Mouse (Mus musculus): ENCODE data around the gene Taf3. TPM values are rescaled to one million over a fixed set of nuclear protein-coding genes. Genes with fewer than 3 reads are reported as not detected.
A peak's percentile ranks its signal among the peaks of the same experiment; 100 is the strongest.

Taf3 gene
- polyA plus RNA-seq, 2 experiments from 2014 or later: 16.5 to 17.0 TPM

DNA sequence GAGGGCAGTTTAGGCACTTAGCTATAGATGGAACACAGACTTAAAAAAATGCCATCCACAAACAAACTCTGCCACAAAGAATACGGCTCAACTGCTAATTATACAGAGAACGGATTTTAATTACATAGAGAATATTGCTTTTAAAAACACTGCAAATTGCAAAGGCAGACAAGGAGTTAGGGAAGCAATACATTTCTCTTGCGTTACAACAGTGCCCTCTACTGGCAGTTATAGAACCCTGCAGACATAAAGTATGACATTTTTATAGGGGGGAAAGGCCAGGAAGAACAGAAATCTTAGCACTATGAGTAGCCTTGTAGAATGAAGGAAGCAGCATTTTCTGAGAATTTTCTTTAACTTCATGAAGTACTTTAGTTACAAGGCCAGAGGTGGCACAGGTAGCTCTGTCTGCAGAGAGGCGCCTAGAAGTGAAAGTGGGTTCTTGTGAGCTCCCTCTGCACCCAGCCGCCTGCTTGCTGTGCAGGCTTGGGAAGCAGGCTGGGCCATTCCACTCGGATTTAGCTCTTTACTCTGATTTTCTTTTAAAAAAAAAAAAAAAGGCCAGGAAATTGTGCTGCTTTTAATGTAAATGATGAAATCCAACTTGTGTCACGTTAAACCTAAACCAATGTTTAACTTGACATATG, 38.0 kb downstream of the Taf3 start:
- ATAC-seq: peak; percentile 80

DNA sequence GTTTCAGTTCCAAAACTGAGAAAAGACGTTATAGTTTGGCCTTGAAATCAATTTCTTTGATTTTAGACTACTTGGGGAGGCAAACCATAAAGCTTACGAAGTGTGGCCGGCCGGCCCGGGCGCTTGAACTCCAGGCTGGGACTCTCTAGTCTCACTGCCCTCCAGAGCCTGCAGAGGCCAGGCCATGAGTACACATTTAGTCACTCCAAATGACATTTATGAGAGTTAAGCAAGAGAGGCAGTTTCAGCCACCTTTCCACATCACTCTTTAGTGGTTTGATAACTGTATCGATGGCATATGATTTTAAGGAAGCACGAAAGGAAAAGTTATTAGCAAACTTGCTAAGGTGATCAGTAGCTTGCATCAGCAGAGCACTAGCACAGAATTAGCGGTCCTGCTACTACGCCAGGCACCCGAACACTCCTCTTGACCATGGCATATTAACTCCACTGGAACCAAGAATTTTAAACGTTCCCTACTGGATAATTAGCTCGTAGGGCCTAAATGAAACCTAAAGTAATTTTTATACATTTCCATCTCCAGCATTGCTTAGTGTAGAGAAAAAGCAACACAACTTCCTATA, 38.6 kb downstream of the Taf3 start:
- ATAC-seq: no peak

DNA sequence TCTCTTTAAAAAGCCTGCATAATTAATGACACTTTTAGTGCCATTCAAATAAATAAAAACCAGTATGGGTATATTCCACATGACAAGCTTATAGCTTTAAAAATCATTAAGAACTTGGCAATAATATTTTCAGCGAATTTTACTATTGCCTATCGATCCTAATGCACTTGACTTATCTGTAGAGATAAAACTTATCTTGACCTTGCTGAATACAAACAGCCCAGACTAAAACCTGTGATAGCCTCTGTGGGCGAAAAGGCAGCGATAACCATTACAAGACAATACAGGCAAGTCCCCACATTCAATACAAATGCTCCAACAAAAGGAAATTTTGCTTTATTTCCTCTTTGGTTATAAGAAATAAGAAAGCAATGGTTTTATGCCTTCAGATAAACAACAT, 39.8 kb downstream of the Taf3 start:
- no peak for ATAC-seq

- ATAC-seq: no peak
These were observed 43.3 kb downstream of the Taf3 start for GRCm38 (mm10) chr2:10004960-10005621.

- no peak for ATAC-seq
These were observed 45.0 kb downstream of the Taf3 start for GRCm38 (mm10) chr2:10003358-10003757.

- no peak for ATAC-seq
These were observed 46.8 kb downstream of the Taf3 start for GRCm38 (mm10) chr2:10001591-10001990.

DNA sequence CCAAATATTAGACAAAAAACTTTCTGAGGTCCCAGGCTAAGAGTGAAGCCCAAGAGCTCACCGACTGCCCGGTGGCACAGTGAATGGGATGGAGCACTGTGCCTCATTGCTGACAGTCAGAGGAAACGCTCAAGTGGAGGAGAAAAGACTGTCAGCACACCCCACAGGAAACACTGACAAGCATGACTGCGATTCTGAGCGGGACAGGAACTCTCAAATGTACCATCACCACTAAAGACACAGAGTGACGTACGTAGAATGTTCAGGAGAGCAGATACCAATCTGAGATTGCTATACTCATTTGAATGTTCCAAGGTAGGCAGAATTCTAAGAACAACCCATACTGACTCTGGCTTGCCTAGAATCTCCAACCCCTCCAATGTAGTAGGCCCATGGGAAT, 50.9 kb downstream of the Taf3 start:
- ATAC-seq: peak; percentile 98

GRCm38 (mm10) chr2:9996111-9996510, 52.3 kb downstream of the Taf3 start:
- ATAC-seq: no peak

DNA sequence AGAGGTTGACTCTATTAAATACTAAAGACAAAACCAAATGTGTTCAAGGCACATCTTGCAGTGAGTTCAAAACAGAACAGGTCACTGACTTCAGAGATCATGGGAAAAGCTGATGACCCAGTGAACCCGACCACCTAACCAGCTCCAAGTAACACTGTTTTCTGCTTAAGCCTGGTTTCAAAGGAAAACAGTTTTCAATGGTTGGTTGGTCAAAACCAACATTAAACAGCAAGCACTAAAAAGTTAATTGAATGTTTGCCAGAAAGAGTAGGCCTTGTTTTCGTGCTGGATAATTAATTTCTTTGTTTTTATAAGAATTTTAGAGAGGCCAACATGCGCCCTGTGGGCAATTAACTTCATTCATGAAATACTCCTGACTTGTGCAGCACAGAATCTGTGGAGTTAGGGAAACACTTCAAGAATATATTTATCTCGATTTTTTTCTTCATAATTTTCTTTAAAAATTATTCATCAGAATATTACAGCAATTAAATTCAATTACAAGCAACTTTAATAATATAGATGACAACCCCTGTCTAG, 57.6 kb downstream of the Taf3 start:
- ATAC-seq: no peak

GRCm38 (mm10) chr2:9989649-9990547, 58.5 kb downstream of the Taf3 start:
- no peak for ATAC-seq

- ATAC-seq: no peak
These were observed 60.1 kb downstream of the Taf3 start for GRCm38 (mm10) chr2:9988290-9988689.

GRCm38 (mm10) chr2:9985979-9986447, 62.4 kb downstream of the Taf3 start:
- peak; percentile 99 for ATAC-seq

- no peak for ATAC-seq
These were observed 66.0 kb downstream of the Taf3 start for GRCm38 (mm10) chr2:9982446-9982845.

DNA sequence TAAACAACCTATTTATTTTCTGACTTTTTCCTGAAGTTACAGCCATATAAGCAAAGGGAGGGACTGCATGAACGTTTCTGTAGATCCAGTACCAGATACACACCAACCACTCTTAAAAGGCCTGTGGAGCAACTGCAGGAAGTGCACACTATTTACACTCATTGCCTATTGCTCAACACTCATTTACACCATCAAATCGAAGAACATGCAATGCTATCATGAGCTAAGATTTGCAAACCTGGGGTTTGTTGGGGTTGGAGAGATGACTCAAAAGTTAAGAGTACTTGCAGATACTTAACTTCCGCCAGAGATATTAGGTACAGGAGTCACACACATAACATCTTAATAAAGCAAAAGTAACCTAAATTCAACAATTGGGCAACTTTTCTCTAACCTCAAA, 76.5 kb downstream of the Taf3 start:
- no peak for ATAC-seq

DNA sequence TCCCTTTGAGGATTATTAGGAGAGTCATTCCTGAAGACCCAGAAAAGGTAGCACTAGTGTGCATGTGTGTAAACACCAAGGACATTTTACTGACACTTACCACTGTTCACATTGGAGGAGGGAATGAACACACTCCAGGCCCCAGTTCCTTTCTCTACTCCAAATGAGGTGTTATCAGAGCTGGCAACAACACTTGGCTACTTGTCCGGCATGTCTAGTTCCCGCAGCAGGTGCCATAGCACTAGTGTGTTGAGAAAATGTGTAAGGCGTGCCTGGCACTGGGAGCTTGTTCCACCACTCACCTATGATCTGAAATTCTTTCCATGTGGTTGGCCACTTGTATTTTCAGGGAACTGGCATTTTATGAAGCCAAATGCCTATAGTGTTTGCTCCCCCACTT, 77.8 kb downstream of the Taf3 start:
- no peak for ATAC-seq

DNA sequence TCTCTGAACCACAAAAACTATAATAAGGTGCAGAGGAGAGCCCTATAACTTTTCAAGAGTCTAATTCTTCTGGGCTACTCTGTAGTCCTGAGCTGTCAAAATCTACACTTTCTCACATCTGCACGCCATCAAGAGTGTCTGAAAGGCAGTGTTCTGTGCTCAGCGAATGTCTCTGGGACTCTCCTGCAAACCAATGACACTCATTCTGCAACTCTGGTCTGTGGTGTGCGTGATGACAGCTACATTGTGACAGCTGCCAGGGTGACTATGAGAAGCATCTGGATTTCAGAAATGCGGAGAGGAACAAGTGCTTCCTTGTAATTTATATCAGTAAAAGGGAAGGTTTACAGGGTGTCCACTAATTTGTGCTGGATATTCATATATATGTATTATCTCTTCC, 78.2 kb downstream of the Taf3 start:
- ATAC-seq: no peak

DNA sequence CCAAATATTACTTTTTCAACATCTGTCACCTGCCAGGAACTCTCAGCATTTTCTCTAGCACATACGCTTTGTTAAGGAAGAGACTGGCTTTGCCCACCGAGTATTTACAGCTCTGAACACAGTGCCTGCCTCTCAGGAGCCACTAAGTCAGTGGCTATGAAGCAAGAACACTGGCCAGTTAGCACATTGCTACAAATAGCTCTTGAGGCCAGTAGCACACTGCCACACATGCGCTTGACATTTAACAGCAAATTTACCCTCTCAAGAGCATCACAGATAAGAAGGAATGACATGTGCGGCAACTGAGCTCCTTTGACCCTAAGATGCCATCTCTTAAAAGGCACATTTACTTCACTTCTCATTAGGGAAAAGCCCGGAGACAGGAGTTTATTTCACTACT, 78.7 kb downstream of the Taf3 start:
- ATAC-seq: no peak

DNA sequence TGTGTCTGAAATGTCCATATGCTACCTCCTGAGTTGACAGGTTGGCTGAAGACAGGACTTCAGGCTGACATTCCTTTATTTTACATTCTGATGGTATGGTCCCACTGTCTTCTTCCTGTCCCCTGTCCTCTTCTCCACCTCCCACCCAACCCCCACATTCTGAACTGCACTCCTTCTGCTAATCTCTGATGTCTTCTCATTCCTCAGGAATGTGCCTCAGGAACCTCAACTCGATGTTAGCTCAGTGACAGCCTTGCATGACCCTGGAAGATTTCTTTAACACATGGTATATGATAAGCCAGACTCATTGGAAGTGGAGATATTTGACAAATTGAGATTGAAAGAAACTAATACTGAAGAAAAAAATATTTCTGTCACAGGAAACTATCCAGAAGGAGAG, 81.8 kb downstream of the Taf3 start:
- ATAC-seq: no peak

- no peak for ATAC-seq
These were observed 82.8 kb downstream of the Taf3 start for GRCm38 (mm10) chr2:9965608-9966007.

DNA sequence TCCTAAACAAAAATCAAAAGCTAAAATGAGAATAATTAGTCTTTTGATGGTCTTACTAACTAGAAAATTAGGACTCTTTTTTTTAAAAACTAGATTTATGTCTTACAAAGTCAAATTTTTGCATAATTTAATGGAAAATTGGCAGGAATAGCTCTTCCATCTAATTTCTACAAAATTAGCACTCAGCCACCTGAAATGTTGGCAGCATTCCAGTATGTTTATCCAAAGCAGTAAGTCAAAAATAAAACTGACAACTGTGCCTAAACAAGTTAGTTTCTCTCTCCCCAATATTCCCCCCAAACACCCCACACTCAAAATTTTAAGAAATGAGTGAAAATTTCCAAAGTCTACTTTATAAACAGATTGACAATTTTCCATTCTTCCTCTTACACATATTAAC, 85.5 kb downstream of the Taf3 start:
- no peak for ATAC-seq

DNA sequence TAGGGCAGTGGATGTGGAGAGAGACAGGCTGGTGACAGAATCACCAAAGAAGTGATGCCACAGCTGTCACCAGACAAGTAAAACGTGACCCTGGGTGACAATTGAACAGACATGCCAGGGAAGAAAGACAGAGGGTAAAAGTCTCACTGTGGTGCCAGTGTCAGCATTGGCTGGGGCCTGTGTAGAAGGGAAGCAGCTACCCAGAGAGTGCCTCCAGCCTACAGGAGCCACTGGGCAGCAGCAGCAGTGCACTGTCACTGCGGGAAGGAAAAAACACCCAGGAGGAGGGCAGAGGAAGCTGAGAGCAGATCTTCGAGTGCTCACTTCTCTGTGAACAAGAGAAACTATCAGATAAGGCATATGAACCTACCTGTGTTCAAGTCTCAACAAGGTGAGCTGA, 86.7 kb downstream of the Taf3 start:
- no peak for ATAC-seq

GRCm38 (mm10) chr2:9958011-9958410, 90.4 kb downstream of the Taf3 start:
- no peak for ATAC-seq

DNA sequence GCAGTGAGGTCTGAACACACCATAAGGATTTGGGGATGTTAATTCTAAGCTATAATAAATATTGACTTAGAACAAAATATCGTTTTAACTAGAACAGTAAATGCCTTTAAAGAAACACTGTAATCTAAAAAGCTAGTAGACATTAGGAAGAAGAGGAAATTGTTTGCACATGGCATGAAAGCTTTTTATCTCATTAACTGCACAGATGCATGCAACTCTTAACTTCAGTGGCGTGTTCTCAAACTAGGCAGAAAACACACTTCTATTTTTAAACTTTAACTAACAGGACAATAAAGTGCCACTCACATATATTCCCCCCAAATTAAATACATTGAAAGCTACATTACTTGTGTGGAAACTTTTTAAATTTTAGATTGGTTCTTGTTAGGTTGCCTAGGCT, 91.8 kb downstream of the Taf3 start:
- no peak for ATAC-seq
